Mouse (Mus musculus) G1E (cell line): ENCODE results near the gene 5430419D17Rik. TPM values are rescaled to one million over a fixed set of nuclear protein-coding genes. Genes with fewer than 3 reads are reported as not detected.

Source experiments
- ATAC-seq: 2 replicates; pipeline ENCODE4 v1.8.0; 2016; ENCODE audit warnings: mild to moderate bottlenecking; ENCODE audit not compliant: insufficient number of reproducible peaks, poor library complexity, low FRiP score, severe bottlenecking; ENCODE audit errors: extremely low read depth
- DNase-seq: peaks from one replicate; pipeline ENCODE4 v3.0.0; 2012; ENCODE audit warnings: low spot score
- H3K27me3 ChIP-seq: 2 replicates; pipeline ENCODE4 v1.6.1; 2012; ENCODE audit warnings: mild to moderate bottlenecking, low read length, inconsistent platforms; ENCODE audit not compliant: insufficient read depth
- H3K36me3 ChIP-seq: replicated peaks from 2 replicates; pipeline ENCODE3; 2012; ENCODE audit warnings: mild to moderate bottlenecking, inconsistent platforms
- H3K4me1 ChIP-seq: 2 replicates; pipeline ENCODE4 v1.6.1; 2012; ENCODE audit warnings: low read depth, low read length, inconsistent platforms, mixed read lengths; ENCODE audit not compliant: insufficient read depth
- H3K4me3 ChIP-seq: 2 replicates; pipeline ENCODE4 v1.5.1; 2012; ENCODE audit warnings: low read depth, mild to moderate bottlenecking, inconsistent platforms, low read length, moderate library complexity, mixed read lengths
- H3K9me3 ChIP-seq: replicated peaks from 2 replicates; pipeline ENCODE4 v1.6.1; 2012; ENCODE audit warnings: inconsistent platforms
- CTCF ChIP-seq: IDR thresholded peaks from 2 replicates; pipeline ENCODE4 v1.5.1; 2012; ENCODE audit warnings: low read depth, low read length, inconsistent platforms, mixed read lengths
- GATA1 ChIP-seq: IDR thresholded peaks from 2 replicates; pipeline ENCODE4 v1.6.1; 2012; ENCODE audit warnings: borderline replicate concordance, low read length, inconsistent platforms, mixed read lengths
- GATA2 ChIP-seq: IDR thresholded peaks from 2 replicates; pipeline ENCODE4 v1.6.1; 2012; ENCODE audit warnings: low read depth, low read length, inconsistent platforms, borderline replicate concordance
- POLR2AphosphoS5 ChIP-seq: IDR thresholded peaks from 2 replicates; pipeline ENCODE4 v1.6.1; 2012; ENCODE audit warnings: low read depth, low read length, inconsistent platforms; ENCODE audit not compliant: insufficient replicate concordance
- TAL1 ChIP-seq: conservative IDR thresholded peaks from 2 replicates; pipeline ENCODE4 v1.6.1; 2012; ENCODE audit warnings: low read depth, low read length, inconsistent platforms, mixed read lengths
- polyA plus RNA-seq: library from polyadenylated mRNA; stranded (reverse); fragments of >175 nt; gene quantifications from 2 replicates; pipeline ENCODE4 v1.2.3, GENCODE M21; 2012
- total RNA-seq, 2 experiments: library from RNA; stranded (forward) in 1 of 2; stranded (reverse) in 1 of 2; fragments of 200-1000 nt in 1 of 2; fragments of >200 nt in 1 of 2; fragmentation: Nextera tagmentation in 1 of 2; gene quantifications; 2 replicates each; pipeline ENCODE4 v1.2.3; 2014 to 2017

The 5430419D17Rik gene
- total and polyA plus RNA-seq, 3 experiments: 0.05 TPM; not detected in 2

GRCm38 (mm10) chr7:131162251-131162650 is 12.0 kb upstream of the 5430419D17Rik start:
- no peaks in the 10 kb centered on the region for H3K36me3 ChIP-seq
- no peak overlapping the region for H3K4me3 ChIP-seq
- H3K9me3 ChIP-seq: peaks cover 18% of the 10 kb centered on the region
- no peak for DNase-seq
- H3K4me1 ChIP-seq: no peaks in the 10 kb centered on the region
- no peak for ATAC-seq
- no peaks in the 10 kb centered on the region for H3K27me3 ChIP-seq
- TF ChIP-seq GATA2: no peak
- TF ChIP-seq POLR2AphosphoS5: no peak
- no peak for TF ChIP-seq CTCF
- no peak for TF ChIP-seq TAL1
- no peak for TF ChIP-seq GATA1

DNA sequence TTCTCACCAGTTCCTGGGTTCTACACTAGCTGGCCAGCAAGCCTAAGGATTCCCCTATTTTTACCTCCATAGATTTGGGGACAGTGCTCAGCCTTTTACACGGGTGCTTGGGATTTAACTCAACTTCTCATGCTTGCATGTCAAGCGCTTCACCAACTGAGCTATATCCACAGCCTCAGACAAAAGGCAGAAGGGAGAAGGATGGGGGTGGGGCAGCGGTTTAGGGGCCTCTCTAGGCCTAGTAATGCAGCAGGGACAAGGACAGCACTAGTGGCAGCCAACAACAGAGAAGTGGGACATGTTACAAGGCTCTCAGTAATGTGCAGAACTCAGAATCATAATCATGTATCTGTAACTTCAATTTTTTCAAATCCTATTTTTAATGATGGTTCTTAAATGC is 6.4 kb upstream of the 5430419D17Rik start:
- Histone ChIP-seq H3K4me1 (no peaks in the 10 kb centered on the region), H3K4me3 (no peak overlapping the region), H3K36me3 (no peaks in the 10 kb centered on the region), H3K9me3 (peaks cover 32% of the 10 kb centered on the region), H3K27me3 (no peaks in the 10 kb centered on the region)
- TF ChIP-seq GATA2 (no peak), GATA1 (no peak), POLR2AphosphoS5 (no peak), CTCF (no peak), TAL1 (no peak)
- no peak for ATAC-seq
- DNase-seq: no peak

DNA sequence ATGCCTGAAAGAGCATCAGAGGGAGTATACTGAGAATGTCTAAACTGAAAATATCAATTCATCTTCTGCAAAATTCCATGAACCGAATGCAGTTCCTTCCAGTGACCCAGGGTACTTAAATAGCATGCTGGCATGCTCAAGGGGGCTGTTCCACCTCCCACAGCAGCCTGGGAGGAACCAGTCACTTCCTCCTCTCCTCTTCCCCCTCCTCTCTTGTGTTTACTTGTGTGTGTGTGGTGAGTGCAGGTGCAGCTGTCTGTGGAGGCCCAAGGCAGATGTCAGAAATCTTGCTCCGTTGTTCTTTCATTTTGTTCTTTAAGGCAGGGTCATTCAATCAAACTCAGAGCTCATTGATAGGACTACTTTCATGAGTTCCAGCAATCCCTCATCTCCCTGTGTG is 5.1 kb upstream of the 5430419D17Rik start:
- Histone ChIP-seq H3K9me3 (peaks cover 30% of the 10 kb centered on the region), H3K4me3 (no peak overlapping the region), H3K27me3 (no peaks in the 10 kb centered on the region), H3K4me1 (no peaks in the 10 kb centered on the region), H3K36me3 (no peaks in the 10 kb centered on the region)
- TF ChIP-seq GATA1: no peak
- no peak for TF ChIP-seq POLR2AphosphoS5
- TF ChIP-seq CTCF: no peak
- no peak for TF ChIP-seq GATA2
- TF ChIP-seq TAL1: no peak
- DNase-seq (no peak), ATAC-seq (no peak)

GRCm38 (mm10) chr7:131182685-131183084 is 8.5 kb downstream of the 5430419D17Rik start:
- no peak for DNase-seq
- H3K9me3 ChIP-seq: peaks cover 75% of the 10 kb centered on the region
- no peak for ATAC-seq
- no peak for TF ChIP-seq TAL1
- TF ChIP-seq GATA2: no peak
- no peak for TF ChIP-seq CTCF
- no peak for TF ChIP-seq POLR2AphosphoS5
- no peak for TF ChIP-seq GATA1
- H3K36me3 ChIP-seq: no peaks in the 10 kb centered on the region
- no peaks in the 10 kb centered on the region for H3K4me1 ChIP-seq
- no peak overlapping the region for H3K4me3 ChIP-seq
- H3K27me3 ChIP-seq: no peaks in the 10 kb centered on the region

DNA sequence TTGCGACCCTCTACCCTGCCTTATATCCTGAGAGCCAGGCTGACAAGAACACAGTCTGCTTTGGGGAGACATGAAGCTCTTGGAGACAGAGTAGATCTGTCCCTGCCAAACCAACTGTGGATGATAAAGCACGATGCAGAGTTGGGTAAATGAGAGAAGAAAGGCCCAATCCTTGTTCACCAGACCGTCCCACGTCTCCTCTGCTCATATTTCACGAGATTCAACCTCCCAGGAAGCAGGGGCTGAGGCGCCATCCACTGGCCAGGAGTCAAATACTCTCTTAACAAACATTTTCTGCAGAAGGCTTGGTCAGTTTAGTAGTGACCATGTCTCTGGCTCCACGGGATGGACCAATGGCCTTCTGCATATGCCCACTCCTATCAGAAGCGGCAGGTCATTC is 10.1 kb downstream of the 5430419D17Rik start:
- TF ChIP-seq POLR2AphosphoS5: no peak
- TF ChIP-seq GATA2: no peak
- TF ChIP-seq CTCF: no peak
- TF ChIP-seq TAL1: no peak
- TF ChIP-seq GATA1: no peak
- peaks cover 74% of the 10 kb centered on the region for H3K9me3 ChIP-seq
- ATAC-seq: no peak
- DNase-seq: no peak
- H3K4me1 ChIP-seq: no peaks in the 10 kb centered on the region
- H3K27me3 ChIP-seq: no peaks in the 10 kb centered on the region
- no peak overlapping the region for H3K4me3 ChIP-seq
- no peaks in the 10 kb centered on the region for H3K36me3 ChIP-seq

- TF ChIP-seq POLR2AphosphoS5: no peak
- no peak for TF ChIP-seq CTCF
- no peak for TF ChIP-seq GATA2
- no peak for TF ChIP-seq TAL1
- no peak for TF ChIP-seq GATA1
- peaks cover 61% of the 10 kb centered on the region for H3K9me3 ChIP-seq
- H3K4me1 ChIP-seq: no peaks in the 10 kb centered on the region
- H3K27me3 ChIP-seq: no peaks in the 10 kb centered on the region
- DNase-seq (no peak), ATAC-seq (no peak)
- no peaks in the 10 kb centered on the region for H3K36me3 ChIP-seq
- no peak overlapping the region for H3K4me3 ChIP-seq
Measured at GRCm38 (mm10) chr7:131187047-131187446, 12.8 kb downstream of the 5430419D17Rik start.

GRCm38 (mm10) chr7:131187996-131188395 is 13.8 kb downstream of the 5430419D17Rik start:
- Histone ChIP-seq H3K9me3 (peaks cover 51% of the 10 kb centered on the region), H3K4me1 (no peaks in the 10 kb centered on the region), H3K36me3 (no peaks in the 10 kb centered on the region), H3K4me3 (no peak overlapping the region), H3K27me3 (no peaks in the 10 kb centered on the region)
- DNase-seq (no peak), ATAC-seq (no peak)
- no peak for TF ChIP-seq POLR2AphosphoS5
